15 mouse cellular contexts compared by ENCODE assay signal in the genomic region with DNA sequence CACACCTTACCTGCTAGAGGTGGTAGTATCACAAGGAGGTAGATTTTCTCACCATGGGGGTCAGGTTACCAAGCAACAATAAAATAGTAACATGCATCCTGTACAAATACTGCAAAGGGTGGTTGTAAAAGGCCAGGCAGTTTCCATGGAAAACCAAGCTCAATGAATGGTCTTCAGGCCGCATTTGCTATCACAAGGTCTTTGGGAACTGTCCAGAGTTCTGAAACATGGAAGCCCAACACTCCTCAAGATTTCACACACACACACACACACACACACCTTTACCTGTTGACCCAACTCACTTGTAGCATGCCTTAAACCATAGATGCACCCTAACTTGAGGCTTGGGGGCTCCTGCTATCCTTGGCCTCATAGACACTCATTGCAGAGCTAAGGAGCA.
DNase-seq lines count a peak whose midpoint lies in the region; ATAC-seq and TF ChIP-seq lines count a peak whose summit lies in the region.
"Had no signal": no experiment of that assay in that cellular context is flagged by ENCODE, and none has a peak within 500 bp of the region (broad histone marks: within the 10 kb centered on the region; RNA-seq: fewer than 3 reads in every experiment).

No protein-coding gene starts in this region.

- no peaks in the 10 kb centered on the region for H3K4me1 ChIP-seq in hindbrain, embryonic 11.5 days (replicated peaks; ENCODE audit: control insufficient read depth, insufficient read depth, low read length)
- no peaks in the 10 kb centered on the region for H3K4me1 ChIP-seq in hindbrain, embryonic 16.5 days (ENCODE audit: control insufficient read depth, insufficient read depth, low read depth, low read length)
- no peaks in the 10 kb centered on the region for H3K4me1 ChIP-seq in ES-E14 (ENCODE audit: control insufficient read depth in 2 of 2, insufficient read depth in 2 of 2, low read length in 2 of 2, poor library complexity in 1 of 2)
- H3K4me1 ChIP-seq: heart, embryonic 15.5 days; limb, embryonic 13.5 days had no signal

- intact Hi-C loops in left cerebral cortex, postnatal 10 days (cut with DNase I): no loop called here
- intact Hi-C loops in left cerebral cortex, postnatal 14 days (cut with DNase I): no loop called here

- no peak overlapping the region for H3K4me3 ChIP-seq in hindbrain, embryonic 11.5 days (ENCODE audit: low read depth, low read length)
- H3K4me3 ChIP-seq in hindbrain, embryonic 16.5 days (ENCODE audit: low read length): no peak overlapping the region
- no peak overlapping the region for H3K4me3 ChIP-seq in ES-E14 (ENCODE audit: insufficient read depth in 1 of 2, low read depth in 1 of 2, low read length in 2 of 2, poor library complexity in 1 of 2, severe bottlenecking in 1 of 2)
- H3K4me3 ChIP-seq: heart, embryonic 15.5 days; limb, embryonic 13.5 days had no signal

- ATAC-seq in hindbrain, embryonic 11.5 days (ENCODE audit: low FRiP score): no peak
- ATAC-seq in hindbrain, embryonic 16.5 days: no peak
- ATAC-seq: liver, postnatal 0 days had no signal

- H3K27ac ChIP-seq in hindbrain, embryonic 11.5 days (ENCODE audit: low read depth, low read length): no peak overlapping the region
- no peak overlapping the region for H3K27ac ChIP-seq in hindbrain, embryonic 16.5 days (ENCODE audit: low read depth, low read length)
- no peak overlapping the region for H3K27ac ChIP-seq in ES-E14 (ENCODE audit: insufficient read depth, low read depth, low read length, poor library complexity, severe bottlenecking)
- H3K27ac ChIP-seq: heart, embryonic 15.5 days; hindbrain, embryonic 14.5 days; limb, embryonic 13.5 days had no signal

- H3K36me3 ChIP-seq in hindbrain, embryonic 11.5 days (ENCODE audit: control insufficient read depth, insufficient read depth, low read length): no peaks in the 10 kb centered on the region
- no peaks in the 10 kb centered on the region for H3K36me3 ChIP-seq in hindbrain, embryonic 16.5 days (ENCODE audit: control insufficient read depth, insufficient read depth, low read length)
- H3K36me3 ChIP-seq in ES-E14 (ENCODE audit: control insufficient read depth, insufficient read depth, low read length, poor library complexity, severe bottlenecking): no peaks in the 10 kb centered on the region
- H3K36me3 ChIP-seq: heart, embryonic 15.5 days; limb, embryonic 13.5 days had no signal

- H3K4me2 ChIP-seq in hindbrain, embryonic 11.5 days (replicated peaks; ENCODE audit: low read depth, low read length): no peak overlapping the region
- H3K4me2 ChIP-seq in hindbrain, embryonic 16.5 days (ENCODE audit: low read length): no peak overlapping the region
- H3K4me2 ChIP-seq: heart, embryonic 15.5 days; hindbrain, embryonic 14.5 days; limb, embryonic 13.5 days had no signal

- no peak overlapping the region for H3K9ac ChIP-seq in hindbrain, embryonic 11.5 days (ENCODE audit: low read depth, low read length)
- H3K9ac ChIP-seq in hindbrain, embryonic 16.5 days (ENCODE audit: low read depth, low read length): no peak overlapping the region
- H3K9ac ChIP-seq in ES-E14 (ENCODE audit: insufficient read depth, low read depth, low read length, poor library complexity, severe bottlenecking): no peak overlapping the region
- H3K9ac ChIP-seq: heart, embryonic 15.5 days; hindbrain, embryonic 14.5 days; limb, embryonic 13.5 days; liver, postnatal 0 days had no signal

- 24% methylated on average over 1 of the region's 1 CpGs for WGBS in hindbrain, embryonic 11.5 days
- WGBS in hindbrain, embryonic 16.5 days: 30% methylated on average over 1 of the region's 1 CpGs

- in situ Hi-C loops in ES-E14 (cut with MboI; ENCODE audit: low sequenced_read_pairs in 2 of 2, unreplicated experiment in 2 of 2): no loop called here

- H3K9me3 ChIP-seq in hindbrain, embryonic 11.5 days (ENCODE audit: control insufficient read depth, low read length): no peaks in the 10 kb centered on the region
- no peaks in the 10 kb centered on the region for H3K9me3 ChIP-seq in hindbrain, embryonic 16.5 days (ENCODE audit: control insufficient read depth, low read length)
- H3K9me3 ChIP-seq in ES-E14 (ENCODE audit: control insufficient read depth, insufficient read depth, low read depth, low read length): no peaks in the 10 kb centered on the region
- H3K9me3 ChIP-seq: heart, embryonic 15.5 days; limb, embryonic 13.5 days had no signal

- DNase-seq in hindbrain, embryonic 11.5 days (ENCODE audit: low spot score): peak; percentile 29
- peak; percentile 46 for DNase-seq in ES-E14 (ENCODE audit: low read depth, low spot score)
- DNase-seq in embryo, embryonic 10 days (ENCODE audit: low spot score): peak; percentile 57
- DNase-seq in mesoderm, embryonic 11.5 days (ENCODE audit: low read depth, low spot score): peak; percentile 54
- no peak for DNase-seq in left cerebral cortex, postnatal 10 days (ENCODE audit: extremely low spot score in 1 of 2, low spot score in 2 of 2)
- DNase-seq in left cerebral cortex, postnatal 14 days (ENCODE audit: low spot score in 2 of 2): no peak
- DNase-seq in frontal cortex, postnatal 10 days (ENCODE audit: low spot score in 2 of 2): no peak
- DNase-seq: adrenal gland, postnatal 10 days; cerebellum, postnatal 36 days; liver, postnatal 0 days; thymus, postnatal 4 days had no signal

- H3K27me3 ChIP-seq in hindbrain, embryonic 11.5 days (ENCODE audit: control insufficient read depth, insufficient read depth, low read length): no peaks in the 10 kb centered on the region
- no peaks in the 10 kb centered on the region for H3K27me3 ChIP-seq in hindbrain, embryonic 16.5 days (replicated peaks; ENCODE audit: control insufficient read depth, insufficient read depth, low read length)
- H3K27me3 ChIP-seq: heart, embryonic 15.5 days; limb, embryonic 13.5 days had no signal

TF ChIP-seq in ES-E14, 5 proteins besides CTCF, POLR2A, EP300 and RAD21:
- TF ChIP-seq HCFC1 (IDR thresholded peaks at IDR 0.05; ENCODE audit: borderline replicate concordance, insufficient read depth, low read length): no peak

Comparison
In these comparisons a context has a peak if more than half of its experiments do, and no peak if none do; other contexts are left out.
1. DNase-seq: peak in hindbrain, embryonic 11.5 days (single experiment), ES-E14 (single experiment), embryo, embryonic 10 days (single experiment) and mesoderm, embryonic 11.5 days (single experiment); none in left cerebral cortex, postnatal 10 days (0 of 2), left cerebral cortex, postnatal 14 days (0 of 2) and frontal cortex, postnatal 10 days (0 of 2).